ENCODE assay signal across 13 mouse cellular contexts in genomic region chrX:104543919-104544595, GRCm38 (mm10).
"Had no signal": no experiment of that assay in that cellular context is flagged by ENCODE, and none has a peak within 500 bp of the region (broad histone marks: within the 10 kb centered on the region; RNA-seq: fewer than 3 reads in every experiment).

No protein-coding gene starts in this region.

- H3K4me1 ChIP-seq: intestine, embryonic 15.5 days; kidney, embryonic 15.5 days; limb, embryonic 15.5 days; neural tube, embryonic 15.5 days had no signal

- H3K4me3 ChIP-seq: intestine, embryonic 15.5 days; kidney, embryonic 15.5 days; limb, embryonic 15.5 days; myocyte; neural tube, embryonic 15.5 days had no signal

- H3K27ac ChIP-seq: intestine, embryonic 15.5 days; kidney, embryonic 15.5 days; limb, embryonic 15.5 days; macrophage; neural tube, embryonic 15.5 days had no signal

- ATAC-seq: intestine, embryonic 15.5 days had no signal

- H3K9ac ChIP-seq: intestine, embryonic 15.5 days; kidney, embryonic 15.5 days; limb, embryonic 15.5 days; lung, embryonic 14.5 days; neural tube, embryonic 15.5 days had no signal

- H3K4me2 ChIP-seq: intestine, embryonic 15.5 days; kidney, embryonic 15.5 days; limb, embryonic 15.5 days; lung, embryonic 14.5 days; neural tube, embryonic 15.5 days had no signal

- DNase-seq: kidney, adult 2 months; kidney, postnatal 14 days; lung, embryonic 14.5 days; lung, postnatal 10 days; midbrain, embryonic 14.5 days; right cerebral cortex, adult 18-20 months; right cerebral cortex, postnatal 25 days had no signal

- H3K9me3 ChIP-seq: intestine, embryonic 15.5 days; kidney, embryonic 15.5 days; limb, embryonic 15.5 days; neural tube, embryonic 15.5 days had no signal

- H3K36me3 ChIP-seq: intestine, embryonic 15.5 days; kidney, embryonic 15.5 days; limb, embryonic 15.5 days; neural tube, embryonic 15.5 days had no signal

- H3K27me3 ChIP-seq: intestine, embryonic 15.5 days had no signal
